Mouse (Mus musculus) ES-E14 (cell line): ENCODE data around the gene Cnpy1.

Experiments
- CHD2 ChIP-seq: IDR thresholded peaks from 2 replicates; pipeline ENCODE4 v1.6.1; 2014; ENCODE audit warnings: mild to moderate bottlenecking, low read depth, low read length, inconsistent platforms
- HCFC1 ChIP-seq: IDR thresholded peaks from 2 replicates; pipeline ENCODE4 v1.6.1; 2012; ENCODE audit warnings: low read length, inconsistent platforms, borderline replicate concordance; ENCODE audit not compliant: insufficient read depth
- ZC3H11A ChIP-seq: IDR thresholded peaks from 2 replicates; pipeline ENCODE4 v1.6.1; 2012; ENCODE audit warnings: low read depth, mild to moderate bottlenecking, inconsistent platforms, low read length, borderline replicate concordance
- ZNF384 ChIP-seq: IDR thresholded peaks from 2 replicates; pipeline ENCODE4 v1.6.1; 2012; ENCODE audit warnings: low read depth, low read length, inconsistent platforms

DNA sequence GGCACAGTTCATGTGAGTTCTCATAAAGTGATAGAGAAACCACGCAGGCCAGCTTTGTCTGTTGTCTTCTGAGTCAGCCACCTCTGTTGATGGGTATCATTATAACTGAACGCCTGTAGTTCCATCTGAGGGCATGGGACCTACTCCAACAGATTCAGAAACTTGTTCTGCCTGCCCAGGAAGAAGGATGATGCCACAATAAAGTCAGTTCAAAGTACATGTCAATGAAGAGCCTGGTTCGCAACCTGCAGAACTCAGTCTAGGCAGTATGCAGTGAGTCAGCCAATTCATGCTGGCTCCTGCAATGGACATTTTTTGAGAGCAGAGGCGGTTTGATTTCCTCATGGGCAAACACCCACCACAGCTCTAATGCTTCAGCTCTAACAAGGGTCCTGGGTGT lies 7.4 kb upstream of the Cnpy1 start:
- TF ChIP-seq ZNF384 (no peak), HCFC1 (no peak), CHD2 (no peak), ZC3H11A (no peak)
